Mouse (Mus musculus): ENCODE data around the gene Plek2. TPM values are rescaled to one million over a fixed set of nuclear protein-coding genes. Genes with fewer than 3 reads are reported as not detected.

Plek2 gene
- total RNA-seq, 2 experiments from 2014 or later: 0.41 TPM; not detected in 1

DNA sequence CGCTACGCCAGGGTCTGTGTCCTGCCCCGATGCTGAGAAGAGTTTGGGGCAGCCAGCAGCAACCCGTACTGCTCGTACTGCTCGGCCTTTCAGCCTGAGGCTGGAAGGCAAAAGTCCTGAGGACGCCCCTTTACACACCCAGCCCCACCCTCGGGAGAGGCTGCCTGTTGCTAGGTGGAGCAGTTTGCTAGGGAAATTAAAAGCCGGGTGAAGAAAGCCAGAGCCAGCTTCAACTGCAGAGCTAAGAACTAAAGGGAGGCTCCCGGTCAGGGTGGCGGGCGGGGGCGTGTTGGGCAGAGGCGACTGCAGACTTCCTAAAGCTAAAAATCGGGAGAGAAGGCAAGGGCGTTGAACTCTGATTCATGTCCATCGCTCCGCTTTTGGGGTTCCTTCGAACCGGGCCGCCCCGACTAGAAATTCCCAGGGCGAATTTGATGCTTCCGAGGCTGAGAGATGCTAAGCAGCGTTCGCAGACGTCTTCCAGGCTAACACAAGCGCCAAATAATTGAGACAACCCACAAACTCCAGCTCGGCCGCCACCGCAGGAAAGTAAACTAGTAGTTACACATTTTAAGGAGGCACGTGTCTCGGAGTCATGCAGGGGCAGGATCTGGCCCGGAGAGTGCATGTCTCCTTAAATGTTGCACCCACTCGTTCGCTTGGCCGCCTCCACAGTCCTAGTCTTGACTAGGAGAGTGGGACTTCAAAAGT lies 5.1 kb upstream of the Plek2 start:
- DNase-seq (ENCODE audit: low spot score in 2 of 2): no peak

DNA sequence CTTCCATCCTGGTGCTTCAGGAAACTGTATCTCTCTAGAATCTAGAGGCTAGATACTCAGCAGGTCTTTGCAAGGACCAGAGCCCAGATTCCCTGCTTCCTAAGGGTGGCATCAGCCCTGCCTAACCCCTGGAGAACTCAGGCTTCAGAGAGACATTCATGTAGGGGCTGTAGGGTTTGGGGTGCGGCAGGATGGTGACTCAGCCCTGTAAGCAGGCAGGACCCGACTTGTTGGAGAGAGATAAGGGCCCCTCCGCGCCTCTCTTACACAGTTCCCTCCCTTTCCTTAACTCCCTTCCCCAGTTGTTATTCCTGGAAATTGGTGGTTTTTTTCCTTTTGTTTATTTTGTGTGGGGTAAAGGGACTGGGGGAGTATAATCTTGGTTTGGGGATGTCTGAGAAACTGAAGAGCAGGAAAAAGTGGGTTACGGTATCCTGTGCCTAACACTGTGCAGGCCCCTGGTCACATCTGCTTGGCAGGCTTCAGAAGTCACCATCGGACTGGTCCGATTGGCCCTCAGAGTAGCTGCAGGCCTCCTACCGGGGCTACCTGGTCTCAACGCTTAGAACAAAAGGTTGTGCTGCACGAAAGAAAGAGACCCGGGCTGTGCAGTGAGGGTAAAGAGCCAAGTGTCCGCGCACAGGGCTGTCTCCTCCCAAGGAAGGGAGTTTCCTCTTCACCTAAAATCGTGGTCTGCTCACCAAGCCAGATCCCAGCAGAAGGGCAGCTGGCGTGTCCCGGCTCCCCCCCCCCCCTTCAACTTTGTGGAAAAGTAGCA lies 4.1 kb upstream of the Plek2 start:
- no peak for DNase-seq (ENCODE audit: low spot score in 2 of 2)

DNA sequence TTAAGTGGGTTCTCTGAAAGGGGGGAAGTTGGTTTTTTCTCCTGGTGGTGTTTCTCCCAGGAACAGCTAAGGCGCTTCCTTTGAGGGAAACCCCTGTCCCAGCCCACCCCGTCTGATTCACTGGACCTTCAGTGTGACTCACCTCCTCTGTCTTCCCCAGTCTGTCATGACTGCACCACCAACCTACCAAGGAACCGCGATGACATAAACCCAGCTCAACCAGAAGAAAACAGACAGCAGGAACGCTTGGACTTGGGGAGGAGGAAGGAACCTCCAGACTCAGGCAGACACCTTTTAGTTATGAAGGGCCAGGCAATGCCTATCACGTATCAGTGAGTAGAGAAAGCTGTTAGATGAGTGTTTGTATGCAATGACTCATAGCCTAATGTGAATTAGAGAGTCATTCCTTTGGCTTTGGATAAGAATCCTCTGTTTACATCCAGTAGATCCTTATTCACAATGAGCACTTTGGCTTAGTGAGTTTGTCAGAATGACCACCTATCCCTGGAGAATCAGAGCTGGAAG lies 1.4 kb upstream of the Plek2 start:
- no peak for DNase-seq (ENCODE audit: low spot score in 2 of 2)

DNA sequence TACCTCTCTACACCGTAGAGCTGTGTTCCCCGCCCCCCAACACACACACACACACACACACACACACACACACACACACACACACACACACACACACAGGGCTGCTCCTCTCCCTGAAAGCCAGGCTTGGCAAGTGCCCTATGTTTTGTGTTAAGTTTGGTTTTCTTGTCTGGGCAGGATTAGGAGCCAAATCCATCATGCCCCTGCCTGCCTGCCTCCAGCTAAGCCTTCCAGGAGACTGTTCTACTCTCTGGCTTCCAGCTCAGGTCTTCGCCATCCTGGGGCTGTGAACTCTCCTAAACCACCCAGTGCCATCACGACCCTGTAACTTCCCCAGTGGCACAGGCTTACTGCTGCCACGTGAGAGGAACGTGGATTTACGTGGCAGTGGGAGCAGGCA lies 2.3 kb downstream of the Plek2 start:
- DNase-seq (ENCODE audit: low spot score in 2 of 2): no peak

DNA sequence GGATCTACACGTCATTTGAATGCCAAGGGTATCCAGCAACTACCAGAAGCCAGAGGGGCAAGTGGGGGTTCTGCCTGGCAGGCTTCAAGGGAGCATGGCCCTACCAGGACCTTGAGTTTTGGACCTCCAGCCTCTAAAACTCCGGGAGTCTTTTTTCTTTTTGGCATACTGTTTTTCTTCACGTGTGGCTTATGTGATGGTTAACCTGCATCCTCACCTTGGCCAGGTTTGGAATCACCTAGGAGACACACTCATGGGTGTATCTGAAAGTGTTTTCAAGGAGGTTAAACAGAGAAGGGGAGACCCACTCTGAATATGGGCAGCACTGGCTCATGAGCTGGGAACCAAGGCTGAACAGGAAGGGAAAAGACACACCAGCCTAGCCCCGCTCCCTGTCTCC lies 3.5 kb downstream of the Plek2 start:
- DNase-seq (ENCODE audit: low spot score in 2 of 2): no peak

DNA sequence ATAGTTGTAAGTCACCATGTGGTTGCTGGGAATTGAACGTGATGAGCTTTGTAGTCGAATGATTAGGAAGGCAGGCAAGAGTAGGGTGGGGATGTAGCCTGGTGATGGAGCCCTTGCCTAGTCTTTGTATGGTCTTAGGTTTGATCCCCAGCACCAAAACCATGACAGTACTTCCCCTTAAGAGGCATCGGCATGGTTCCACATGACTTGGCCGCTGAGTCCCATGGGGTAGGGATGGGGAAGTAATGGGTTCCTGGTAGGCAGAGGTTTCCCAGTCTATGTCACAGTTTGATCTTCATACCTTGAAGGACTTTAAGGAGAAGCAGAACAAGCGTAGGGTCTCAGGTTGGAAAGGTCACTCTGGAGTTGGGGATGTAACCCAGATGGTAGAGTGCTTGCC lies 5.3 kb downstream of the Plek2 start:
- DNase-seq (ENCODE audit: low spot score in 2 of 2): no peak

GRCm38 (mm10) chr12:78897861-78898260 lies 8.9 kb downstream of the Plek2 start:
- no peak for DNase-seq (ENCODE audit: low spot score in 2 of 2)

GRCm38 (mm10) chr12:78891149-78891548 lies 15.6 kb downstream of the Plek2 start:
- DNase-seq (ENCODE audit: low spot score in 2 of 2): no peak

GRCm38 (mm10) chr12:78890062-78890461 lies 16.7 kb downstream of the Plek2 start:
- DNase-seq (ENCODE audit: low spot score in 2 of 2): no peak

- no peak for DNase-seq (ENCODE audit: low spot score in 2 of 2)
Observed at GRCm38 (mm10) chr12:78874581-78874980, 32.2 kb downstream of the Plek2 start.

DNA sequence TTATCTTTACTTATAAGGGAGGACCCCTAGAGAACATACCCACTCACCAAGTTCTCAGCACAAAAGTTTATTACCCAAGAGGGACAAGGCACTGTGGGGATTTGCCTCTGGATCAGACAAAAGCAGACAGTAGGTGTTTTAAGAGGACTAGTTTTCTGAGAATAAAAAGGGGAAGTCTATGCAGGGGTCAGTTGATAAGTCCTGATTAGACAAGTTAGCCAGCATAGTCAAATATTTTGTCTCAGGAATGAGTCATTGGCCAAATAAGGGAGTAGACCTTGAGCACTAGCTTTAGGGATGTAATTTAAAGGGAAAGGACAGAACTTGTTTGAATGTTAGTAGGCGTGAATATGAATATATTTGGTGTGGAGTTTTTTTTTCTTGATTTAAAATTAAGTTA lies 38.6 kb downstream of the Plek2 start:
- DNase-seq (ENCODE audit: low spot score in 2 of 2): no peak

GRCm38 (mm10) chr12:78865434-78865833 lies 41.3 kb downstream of the Plek2 start:
- no peak for DNase-seq (ENCODE audit: low spot score in 2 of 2)

DNA sequence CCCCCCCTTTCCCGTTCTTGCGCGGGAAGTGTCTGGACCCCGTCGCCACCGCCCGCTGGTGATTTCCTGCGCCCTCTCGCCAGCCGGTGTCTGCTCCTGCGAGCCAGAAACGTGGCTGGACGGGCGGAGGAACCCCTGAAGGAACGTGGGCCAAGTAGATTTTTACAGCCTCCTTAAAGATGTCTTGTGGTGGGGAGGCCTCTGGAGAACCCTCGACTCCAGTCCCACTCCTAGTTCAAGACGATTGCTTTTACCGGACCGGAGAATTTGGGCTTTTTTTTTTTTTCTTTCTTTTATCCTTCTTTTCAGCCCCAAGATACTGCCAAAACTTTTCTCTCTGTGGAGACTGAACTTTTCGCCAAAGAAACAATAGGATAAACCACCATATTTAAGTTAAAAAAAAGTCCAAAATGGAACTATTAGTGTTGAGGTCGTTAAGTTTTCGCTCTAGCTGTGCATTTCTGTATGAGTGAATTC lies 44.5 kb downstream of the Plek2 start:
- DNase-seq (ENCODE audit: low spot score in 2 of 2): no peak

- DNase-seq (ENCODE audit: low spot score in 2 of 2): peak; percentile 99
Observed at GRCm38 (mm10) chr12:78861496-78862253, 45.1 kb downstream of the Plek2 start, which contains the start of the genes Atp6v1d and Eif2s1. Gene Atp6v1d, minus strand, starts transcription at chr12:78861638. Gene Eif2s1, plus strand, starts transcription at chr12:78861819.

- no peak for DNase-seq (ENCODE audit: low spot score in 2 of 2)
Observed at GRCm38 (mm10) chr12:78860921-78861495, 45.8 kb downstream of the Plek2 start.

GRCm38 (mm10) chr12:78848246-78848645 lies 58.5 kb downstream of the Plek2 start:
- DNase-seq (ENCODE audit: low spot score in 2 of 2): no peak

DNA sequence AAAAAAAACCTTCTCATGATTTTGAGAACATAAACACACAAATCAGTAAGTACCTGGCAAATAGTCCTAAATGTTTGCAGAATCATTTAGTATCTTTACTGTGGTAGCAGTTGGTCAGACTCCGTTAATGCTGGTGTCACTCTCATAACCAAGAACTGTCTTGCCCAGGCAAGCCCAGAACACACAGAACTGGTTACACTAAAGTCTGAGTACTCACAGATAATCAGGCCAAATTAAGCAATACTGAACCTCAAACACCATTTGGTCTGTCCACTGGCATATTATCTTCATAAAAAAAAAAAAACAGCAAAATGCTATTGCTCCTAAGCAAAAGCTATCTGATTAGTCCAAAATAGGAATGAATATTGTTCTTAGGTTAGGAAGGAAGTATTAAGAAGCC lies 64.3 kb downstream of the Plek2 start:
- DNase-seq (ENCODE audit: low spot score in 2 of 2): no peak

GRCm38 (mm10) chr12:78839906-78840305 lies 66.9 kb downstream of the Plek2 start:
- DNase-seq (ENCODE audit: low spot score in 2 of 2): no peak

Measured in layer of hippocampus, postnatal 14 days (tissue).